Mouse (Mus musculus) mesoderm, embryonic 11.5 days (tissue): ENCODE results near the gene Zfyve28.
A peak's percentile ranks its signal among the peaks of the same experiment; 100 is the strongest.

Experiments used
- DNase-seq: peaks from one replicate; pipeline ENCODE4 v3.0.0-alpha.2; 2012; ENCODE audit warnings: low read depth, low spot score

Gene Zfyve28

GRCm38 (mm10) chr5:34252307-34252966 is 35.8 kb downstream of the Zfyve28 start:
- no peak for DNase-seq

GRCm38 (mm10) chr5:34251794-34252193 is 36.5 kb downstream of the Zfyve28 start:
- peak; percentile 45 for DNase-seq

- DNase-seq, result no peak
These were observed 38.2 kb downstream of the Zfyve28 start for GRCm38 (mm10) chr5:34250090-34250489.

GRCm38 (mm10) chr5:34249132-34249531 is 39.1 kb downstream of the Zfyve28 start:
- DNase-seq, result no peak

- no peak for DNase-seq
These were observed 41.8 kb downstream of the Zfyve28 start for GRCm38 (mm10) chr5:34246443-34246842.

GRCm38 (mm10) chr5:34243062-34243461 is 45.2 kb downstream of the Zfyve28 start:
- DNase-seq, result no peak

- peak; percentile 21 for DNase-seq
These were observed 45.9 kb downstream of the Zfyve28 start for GRCm38 (mm10) chr5:34242224-34242963.

- DNase-seq, result no peak
These were observed 49.8 kb downstream of the Zfyve28 start for GRCm38 (mm10) chr5:34238444-34238843.

- peak; percentile 41 for DNase-seq
These were observed 52.3 kb downstream of the Zfyve28 start for GRCm38 (mm10) chr5:34235898-34236420.

- DNase-seq, result no peak
These were observed 53.2 kb downstream of the Zfyve28 start for GRCm38 (mm10) chr5:34235056-34235455.

GRCm38 (mm10) chr5:34233221-34233515 is 55.1 kb downstream of the Zfyve28 start:
- DNase-seq, result no peak

GRCm38 (mm10) chr5:34232481-34233220 is 55.6 kb downstream of the Zfyve28 start:
- DNase-seq, result no peak

- no peak for DNase-seq
These were observed 56.3 kb downstream of the Zfyve28 start for GRCm38 (mm10) chr5:34231901-34232300.

- no peak for DNase-seq
These were observed 57.4 kb downstream of the Zfyve28 start for GRCm38 (mm10) chr5:34230599-34231485.

GRCm38 (mm10) chr5:34229503-34229902 is 58.7 kb downstream of the Zfyve28 start:
- DNase-seq, result no peak

GRCm38 (mm10) chr5:34225516-34225915 is 62.7 kb downstream of the Zfyve28 start:
- no peak for DNase-seq

GRCm38 (mm10) chr5:34224515-34224914 is 63.7 kb downstream of the Zfyve28 start:
- DNase-seq, result no peak

GRCm38 (mm10) chr5:34220001-34220400 is 68.2 kb downstream of the Zfyve28 start:
- no peak for DNase-seq

- DNase-seq, result no peak
These were observed 69.6 kb downstream of the Zfyve28 start for GRCm38 (mm10) chr5:34218672-34219071.

GRCm38 (mm10) chr5:34217756-34218155 is 70.5 kb downstream of the Zfyve28 start:
- DNase-seq, result no peak

GRCm38 (mm10) chr5:34216025-34216424 is 72.2 kb downstream of the Zfyve28 start:
- no peak for DNase-seq
